Mouse (Mus musculus): Measurements from ENCODE around the gene Brd2. TPM values are rescaled to one million over a fixed set of nuclear protein-coding genes. Genes with fewer than 3 reads are reported as not detected.
A peak's percentile ranks its signal among the peaks of the same experiment; 100 is the strongest.

Gene Brd2
- polyA plus RNA-seq, 1 experiment, result 188 TPM

- Histone ChIP-seq H3K4me3 (replicated peaks; ENCODE audit: insufficient read depth, low read depth, low read length) (no peak overlapping the region), H3K27me3 (ENCODE audit: control insufficient read depth, insufficient read depth, low read length) (no peaks in the 10 kb centered on the region), H3K4me1 (ENCODE audit: control insufficient read depth, insufficient read depth, low read length) (peaks cover 6% of the 10 kb centered on the region), H3K27ac (ENCODE audit: insufficient read depth, low read length) (no peak overlapping the region)
- WGBS, result 84% methylated on average over 19 of the region's 19 CpGs
- peak in 1 of 2 experiments; percentile 3 for DNase-seq
- TF ChIP-seq POLR2A (IDR thresholded peaks at IDR 0.05; ENCODE audit: borderline replicate concordance, insufficient read depth, low read length), result no peak
- no peak for TF ChIP-seq CTCF (IDR thresholded peaks at IDR 0.05; ENCODE audit: borderline replicate concordance, insufficient read depth, low read depth, low read length)
Observed at GRCm38 (mm10) chr17:34130073-34130947, 7.9 kb upstream of the Brd2 start.

GRCm38 (mm10) chr17:34128944-34129791, 6.7 kb upstream of the Brd2 start:
- no peak for DNase-seq
- Histone ChIP-seq H3K4me1 (ENCODE audit: control insufficient read depth, insufficient read depth, low read length) (peaks cover 6% of the 10 kb centered on the region), H3K4me3 (replicated peaks; ENCODE audit: insufficient read depth, low read depth, low read length) (no peak overlapping the region), H3K27me3 (ENCODE audit: control insufficient read depth, insufficient read depth, low read length) (no peaks in the 10 kb centered on the region), H3K27ac (ENCODE audit: insufficient read depth, low read length) (no peak overlapping the region)
- 40% methylated on average over 18 of the region's 18 CpGs for WGBS
- TF ChIP-seq POLR2A (IDR thresholded peaks at IDR 0.05; ENCODE audit: borderline replicate concordance, insufficient read depth, low read length) (no peak), CTCF (IDR thresholded peaks at IDR 0.05; ENCODE audit: borderline replicate concordance, insufficient read depth, low read depth, low read length) (no peak)

- DNase-seq, result no peak
- Histone ChIP-seq H3K4me3 (replicated peaks; ENCODE audit: insufficient read depth, low read depth, low read length) (no peak overlapping the region), H3K27ac (ENCODE audit: insufficient read depth, low read length) (no peak overlapping the region), H3K27me3 (ENCODE audit: control insufficient read depth, insufficient read depth, low read length) (no peaks in the 10 kb centered on the region), H3K4me1 (ENCODE audit: control insufficient read depth, insufficient read depth, low read length) (peaks cover 6% of the 10 kb centered on the region)
- TF ChIP-seq CTCF (IDR thresholded peaks at IDR 0.05; ENCODE audit: borderline replicate concordance, insufficient read depth, low read depth, low read length), result no peak; the same call in 1 of the 2 replicates
- no peak for TF ChIP-seq POLR2A (IDR thresholded peaks at IDR 0.05; ENCODE audit: borderline replicate concordance, insufficient read depth, low read length)
- WGBS, result 39% methylated on average over 13 of the region's 13 CpGs
Observed at GRCm38 (mm10) chr17:34128264-34128937, 6.0 kb upstream of the Brd2 start.

GRCm38 (mm10) chr17:34127475-34127874, 5.0 kb upstream of the Brd2 start:
- Histone ChIP-seq H3K4me1 (ENCODE audit: control insufficient read depth, insufficient read depth, low read length) (peaks cover 6% of the 10 kb centered on the region), H3K4me3 (replicated peaks; ENCODE audit: insufficient read depth, low read depth, low read length) (peak overlapping the region; percentile 2), H3K27ac (ENCODE audit: insufficient read depth, low read length) (no peak overlapping the region), H3K27me3 (ENCODE audit: control insufficient read depth, insufficient read depth, low read length) (no peaks in the 10 kb centered on the region)
- WGBS, result 9% methylated on average over 6 of the region's 6 CpGs
- DNase-seq, result peak; percentile 72 to 81
- TF ChIP-seq CTCF (IDR thresholded peaks at IDR 0.05; ENCODE audit: borderline replicate concordance, insufficient read depth, low read depth, low read length) (no peak), POLR2A (IDR thresholded peaks at IDR 0.05; ENCODE audit: borderline replicate concordance, insufficient read depth, low read length) (peak; percentile 67; the same call in 1 of the 2 replicates)

GRCm38 (mm10) chr17:34126826-34127420, 4.5 kb upstream of the Brd2 start:
- Histone ChIP-seq H3K27ac (ENCODE audit: insufficient read depth, low read length) (no peak overlapping the region), H3K27me3 (ENCODE audit: control insufficient read depth, insufficient read depth, low read length) (no peaks in the 10 kb centered on the region), H3K4me3 (replicated peaks; ENCODE audit: insufficient read depth, low read depth, low read length) (no peak overlapping the region), H3K4me1 (ENCODE audit: control insufficient read depth, insufficient read depth, low read length) (peaks cover 6% of the 10 kb centered on the region)
- no peak for DNase-seq
- TF ChIP-seq POLR2A (IDR thresholded peaks at IDR 0.05; ENCODE audit: borderline replicate concordance, insufficient read depth, low read length) (no peak), CTCF (IDR thresholded peaks at IDR 0.05; ENCODE audit: borderline replicate concordance, insufficient read depth, low read depth, low read length) (no peak)
- 57% methylated on average over 9 of the region's 9 CpGs for WGBS

GRCm38 (mm10) chr17:34124649-34125048, 2.2 kb upstream of the Brd2 start:
- WGBS, result 85% methylated on average over 6 of the region's 6 CpGs
- no peak for TF ChIP-seq POLR2A (IDR thresholded peaks at IDR 0.05; ENCODE audit: borderline replicate concordance, insufficient read depth, low read length)
- no peak for TF ChIP-seq CTCF (IDR thresholded peaks at IDR 0.05; ENCODE audit: borderline replicate concordance, insufficient read depth, low read depth, low read length)
- no peaks in the 10 kb centered on the region for H3K27me3 ChIP-seq (ENCODE audit: control insufficient read depth, insufficient read depth, low read length)

GRCm38 (mm10) chr17:34123518-34123917, 1.1 kb upstream of the Brd2 start:
- Histone ChIP-seq H3K4me1 (ENCODE audit: control insufficient read depth, insufficient read depth, low read length) (peaks cover 4% of the 10 kb centered on the region), H3K27me3 (ENCODE audit: control insufficient read depth, insufficient read depth, low read length) (no peaks in the 10 kb centered on the region), H3K4me3 (replicated peaks; ENCODE audit: insufficient read depth, low read depth, low read length) (peak overlapping the region; percentile 6), H3K27ac (ENCODE audit: insufficient read depth, low read length) (no peak overlapping the region)
- 1% methylated on average over 2 of the region's 2 CpGs for WGBS
- TF ChIP-seq POLR2A (IDR thresholded peaks at IDR 0.05; ENCODE audit: borderline replicate concordance, insufficient read depth, low read length), result no peak
- no peak for TF ChIP-seq CTCF (IDR thresholded peaks at IDR 0.05; ENCODE audit: borderline replicate concordance, insufficient read depth, low read depth, low read length)
- DNase-seq, result no peak

More at GRCm38 (mm10) chr17:34124649-34125048, 2.2 kb upstream of the Brd2 start:
- no peak for DNase-seq
- no peak overlapping the region for H3K27ac ChIP-seq (ENCODE audit: insufficient read depth, low read length)
- H3K4me1 ChIP-seq (ENCODE audit: control insufficient read depth, insufficient read depth, low read length), result peaks cover 6% of the 10 kb centered on the region
- H3K4me3 ChIP-seq (replicated peaks; ENCODE audit: insufficient read depth, low read depth, low read length), result no peak overlapping the region
